Mouse (Mus musculus): ENCODE measurements around the gene Add2.

- no peak for TF ChIP-seq CTCF (conservative IDR thresholded peaks at IDR 0.05; ENCODE audit: insufficient read depth, insufficient read length, low read depth, low read length)
- TF ChIP-seq POLR2A (IDR thresholded peaks at IDR 0.05; ENCODE audit: low read depth, low read length) = no peak
Measured at GRCm38 (mm10) chr6:86029323-86029713, 837 bp downstream of the Add2 start.
